Mouse (Mus musculus): ENCODE results near the gene Ryr3. TPM values are rescaled to one million over a fixed set of nuclear protein-coding genes. Genes with fewer than 3 reads are reported as not detected.
A peak's percentile ranks its signal among the peaks of the same experiment; 100 is the strongest.

Ryr3 gene
- polyA plus RNA-seq, 1 experiment, result 12.4 TPM

DNA sequence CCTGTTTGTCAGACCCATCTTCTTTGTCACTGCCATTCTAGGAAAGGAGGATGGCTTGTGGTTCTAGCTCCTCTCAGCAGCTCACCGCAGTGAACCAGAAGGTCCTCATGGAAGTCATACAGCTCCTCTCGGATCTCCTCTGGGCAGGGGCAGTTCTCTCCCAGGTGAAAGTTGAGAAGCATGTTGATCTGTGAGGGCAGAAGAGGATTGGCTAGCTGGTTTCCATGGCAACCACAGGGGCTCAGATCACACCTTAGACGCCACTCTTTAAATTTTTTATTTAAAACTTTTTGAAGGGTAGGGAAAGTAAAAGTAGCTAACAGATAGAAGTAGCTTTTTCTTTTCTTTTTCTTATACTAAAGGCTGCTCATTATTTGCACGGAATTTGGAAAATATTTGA is 390.3 kb downstream of the Ryr3 start:
- no peak for DNase-seq (ENCODE audit: low read depth)
- TF ChIP-seq POLR2A (IDR thresholded peaks at IDR 0.05; ENCODE audit: borderline replicate concordance, extremely low read depth, insufficient read depth, insufficient read length, poor library complexity, severe bottlenecking), result no peak
- no peak for TF ChIP-seq CTCF (IDR thresholded peaks at IDR 0.05; ENCODE audit: borderline replicate concordance, extremely low read depth, insufficient read depth, insufficient read length)

DNA sequence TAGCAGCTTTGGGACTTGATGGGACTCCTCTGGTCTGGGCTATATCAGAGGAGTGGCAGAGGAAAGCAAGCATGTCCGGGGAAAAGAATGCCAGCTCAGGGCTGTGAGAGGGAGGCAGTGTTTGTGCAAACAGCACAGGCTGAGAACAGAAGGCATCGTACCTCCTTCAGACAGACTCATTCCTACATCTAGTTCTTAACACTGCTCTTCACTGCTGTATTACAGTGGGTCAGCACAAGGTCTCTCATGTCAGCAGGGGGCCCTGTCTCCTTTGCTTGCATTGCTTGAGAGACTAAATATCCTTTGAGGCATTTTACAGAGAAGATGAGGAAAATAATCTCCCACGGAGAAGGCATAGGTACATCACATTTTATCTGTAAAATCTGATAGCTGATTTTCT is 394.2 kb downstream of the Ryr3 start:
- no peak; the same call in 1 of the 2 replicates for TF ChIP-seq CTCF (IDR thresholded peaks at IDR 0.05; ENCODE audit: borderline replicate concordance, extremely low read depth, insufficient read depth, insufficient read length)
- no peak for TF ChIP-seq POLR2A (IDR thresholded peaks at IDR 0.05; ENCODE audit: borderline replicate concordance, extremely low read depth, insufficient read depth, insufficient read length, poor library complexity, severe bottlenecking)

GRCm38 (mm10) chr2:112819059-112819458 is 397.8 kb downstream of the Ryr3 start:
- TF ChIP-seq CTCF (IDR thresholded peaks at IDR 0.05; ENCODE audit: borderline replicate concordance, extremely low read depth, insufficient read depth, insufficient read length) (no peak), POLR2A (IDR thresholded peaks at IDR 0.05; ENCODE audit: borderline replicate concordance, extremely low read depth, insufficient read depth, insufficient read length, poor library complexity, severe bottlenecking) (no peak)
- no peak for DNase-seq (ENCODE audit: low read depth)

More for the DNA sequence above, 394.2 kb downstream of the Ryr3 start:
- peak; percentile 58 for DNase-seq (ENCODE audit: low read depth)

- TF ChIP-seq CTCF (IDR thresholded peaks at IDR 0.05; ENCODE audit: borderline replicate concordance, extremely low read depth, insufficient read depth, insufficient read length) (no peak), POLR2A (IDR thresholded peaks at IDR 0.05; ENCODE audit: borderline replicate concordance, extremely low read depth, insufficient read depth, insufficient read length, poor library complexity, severe bottlenecking) (no peak)
- DNase-seq (ENCODE audit: low read depth), result no peak
Measured at GRCm38 (mm10) chr2:112816976-112817375, 399.9 kb downstream of the Ryr3 start.

- no peak for DNase-seq (ENCODE audit: low read depth)
- no peak for TF ChIP-seq POLR2A (IDR thresholded peaks at IDR 0.05; ENCODE audit: borderline replicate concordance, extremely low read depth, insufficient read depth, insufficient read length, poor library complexity, severe bottlenecking)
- no peak for TF ChIP-seq CTCF (IDR thresholded peaks at IDR 0.05; ENCODE audit: borderline replicate concordance, extremely low read depth, insufficient read depth, insufficient read length)
Measured at GRCm38 (mm10) chr2:112815960-112816359, 400.9 kb downstream of the Ryr3 start.

GRCm38 (mm10) chr2:112812637-112813402 is 404.1 kb downstream of the Ryr3 start:
- peak; percentile 58 for DNase-seq (ENCODE audit: low read depth)
- TF ChIP-seq CTCF (IDR thresholded peaks at IDR 0.05; ENCODE audit: borderline replicate concordance, extremely low read depth, insufficient read depth, insufficient read length) (peak; percentile 53; the same call in 1 of the 2 replicates), POLR2A (IDR thresholded peaks at IDR 0.05; ENCODE audit: borderline replicate concordance, extremely low read depth, insufficient read depth, insufficient read length, poor library complexity, severe bottlenecking) (no peak)

GRCm38 (mm10) chr2:112806015-112806414 is 410.9 kb downstream of the Ryr3 start:
- TF ChIP-seq POLR2A (IDR thresholded peaks at IDR 0.05; ENCODE audit: borderline replicate concordance, extremely low read depth, insufficient read depth, insufficient read length, poor library complexity, severe bottlenecking) (no peak), CTCF (IDR thresholded peaks at IDR 0.05; ENCODE audit: borderline replicate concordance, extremely low read depth, insufficient read depth, insufficient read length) (no peak)
- no peak for DNase-seq (ENCODE audit: low read depth)

GRCm38 (mm10) chr2:112799995-112800353 is 416.9 kb downstream of the Ryr3 start:
- peak; percentile 79 for DNase-seq (ENCODE audit: low read depth)
- TF ChIP-seq POLR2A (IDR thresholded peaks at IDR 0.05; ENCODE audit: borderline replicate concordance, extremely low read depth, insufficient read depth, insufficient read length, poor library complexity, severe bottlenecking), result no peak
- peak; percentile 95 for TF ChIP-seq CTCF (IDR thresholded peaks at IDR 0.05; ENCODE audit: borderline replicate concordance, extremely low read depth, insufficient read depth, insufficient read length)

DNA sequence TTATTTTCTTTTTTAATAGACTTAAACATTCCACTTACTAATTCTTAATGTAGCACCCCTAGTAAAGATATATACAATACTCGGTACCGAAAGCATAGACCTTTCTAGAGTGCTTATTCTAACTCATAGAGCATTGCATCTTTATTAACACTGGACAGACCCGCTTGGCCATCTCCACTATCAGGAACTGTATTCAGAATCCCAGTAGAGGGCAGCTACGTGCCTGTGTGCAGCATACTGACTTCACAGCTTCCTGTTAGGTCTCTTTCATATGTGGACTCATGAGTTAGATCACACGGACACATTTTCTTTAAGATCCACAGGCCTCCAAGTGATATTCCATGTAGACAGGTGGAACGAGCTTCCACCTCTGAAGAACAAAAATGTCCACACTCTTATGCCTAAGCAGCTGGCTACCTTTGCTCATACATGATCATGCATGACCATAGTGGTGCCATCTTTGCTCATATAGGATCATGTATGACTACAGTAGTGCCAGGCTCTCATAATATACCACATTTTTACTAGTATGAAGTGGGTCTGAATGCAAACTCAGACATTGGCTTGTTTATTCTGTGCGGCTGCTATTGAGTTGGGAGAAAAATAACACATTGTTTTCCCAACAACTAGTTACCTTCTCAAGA is 417.4 kb downstream of the Ryr3 start:
- TF ChIP-seq POLR2A (IDR thresholded peaks at IDR 0.05; ENCODE audit: borderline replicate concordance, extremely low read depth, insufficient read depth, insufficient read length, poor library complexity, severe bottlenecking), result no peak
- no peak for TF ChIP-seq CTCF (IDR thresholded peaks at IDR 0.05; ENCODE audit: borderline replicate concordance, extremely low read depth, insufficient read depth, insufficient read length)
- DNase-seq (ENCODE audit: low read depth), result no peak

GRCm38 (mm10) chr2:112781631-112782030 is 435.3 kb downstream of the Ryr3 start:
- TF ChIP-seq CTCF (IDR thresholded peaks at IDR 0.05; ENCODE audit: borderline replicate concordance, extremely low read depth, insufficient read depth, insufficient read length) (no peak), POLR2A (IDR thresholded peaks at IDR 0.05; ENCODE audit: borderline replicate concordance, extremely low read depth, insufficient read depth, insufficient read length, poor library complexity, severe bottlenecking) (no peak)
- DNase-seq (ENCODE audit: low read depth), result no peak

DNA sequence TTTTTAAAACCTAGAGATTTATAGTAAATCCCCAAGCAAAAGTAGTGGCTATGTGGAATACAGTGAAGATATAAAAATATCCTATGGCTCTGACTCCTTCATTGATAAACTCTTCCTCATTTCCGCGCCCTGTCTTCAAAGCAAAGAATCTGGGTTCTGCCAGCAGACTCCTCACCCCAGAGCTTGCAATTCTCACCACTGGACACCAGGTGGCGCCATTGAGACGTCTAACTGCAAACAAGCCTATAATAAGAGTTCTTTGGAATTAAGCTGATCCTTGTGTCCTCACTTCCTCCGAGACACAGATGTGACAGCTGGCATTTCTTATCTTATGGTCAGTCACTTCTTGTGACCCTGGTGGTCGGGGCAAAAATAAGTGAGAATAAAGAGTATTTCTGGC is 442.1 kb downstream of the Ryr3 start:
- DNase-seq (ENCODE audit: low read depth), result peak; percentile 88
- no peak for TF ChIP-seq POLR2A (IDR thresholded peaks at IDR 0.05; ENCODE audit: borderline replicate concordance, extremely low read depth, insufficient read depth, insufficient read length, poor library complexity, severe bottlenecking)
- peak; percentile 83; the same call in 1 of the 2 replicates for TF ChIP-seq CTCF (IDR thresholded peaks at IDR 0.05; ENCODE audit: borderline replicate concordance, extremely low read depth, insufficient read depth, insufficient read length)

Data from brain, embryonic 14.5 days (tissue).